Mouse (Mus musculus) heart, embryonic 14.5 days (tissue): ENCODE measurements around the gene Vmn1r188. TPM values are rescaled to one million over a fixed set of nuclear protein-coding genes. Genes with fewer than 3 reads are reported as not detected.
"Not testable (repeated sequence)": the region's sequence is repeated elsewhere in the genome, so short reads cannot be mapped to it uniquely, and the experiment has no call there.

ENCODE experiments used
- ATAC-seq: fragments of 200-750 bp; cut with Nextera tagmentation; 2 replicates; pipeline ENCODE4 v1.8.0; 2017; ENCODE audit warnings: low read depth, moderate TSS enrichment; ENCODE audit not compliant: insufficient number of reproducible peaks, insufficient read depth, low FRiP score
- H3K27ac ChIP-seq, 2 experiments: fragments of 200-500 bp in 1 of 2; fragments of 300-500 bp in 1 of 2; sonication (generic) in 1 of 2; replicated peaks in 1 of 2; 2 replicates each; pipeline ENCODE4 v1.5.1; 2012 to 2014; ENCODE audit warnings: low read depth in 2 of 2, low read length in 2 of 2, control low read depth in 1 of 2, mild to moderate bottlenecking in 1 of 2, mixed read lengths in 1 of 2; ENCODE audit not compliant: control insufficient read depth in 1 of 2, insufficient read depth in 1 of 2
- H3K27me3 ChIP-seq: fragments of 300-500 bp; sonication (generic); 2 replicates; pipeline ENCODE4 v1.6.1; 2014; ENCODE audit warnings: mild to moderate bottlenecking, low read length, control low read depth; ENCODE audit not compliant: control insufficient read depth, insufficient read depth
- H3K36me3 ChIP-seq: fragments of 300-500 bp; sonication (generic); 2 replicates; pipeline ENCODE4 v1.6.1; 2014; ENCODE audit warnings: mild to moderate bottlenecking, control low read depth, low read length, mixed read lengths; ENCODE audit not compliant: control insufficient read depth, insufficient read depth
- H3K4me1 ChIP-seq, 2 experiments: fragments of 200-500 bp in 1 of 2; fragments of 300-500 bp in 1 of 2; sonication (generic) in 1 of 2; 2 replicates each; pipeline ENCODE4 v1.6.1; 2012 to 2014; ENCODE audit warnings: low read length in 2 of 2, control low read depth in 1 of 2, mixed read lengths in 1 of 2; ENCODE audit not compliant: control insufficient read depth in 2 of 2, insufficient read depth in 2 of 2
- H3K4me2 ChIP-seq: fragments of 300-500 bp; sonication (generic); 2 replicates; pipeline ENCODE4 v1.6.1; 2014; ENCODE audit warnings: mild to moderate bottlenecking, low read length
- H3K4me3 ChIP-seq, 2 experiments: fragments of 200-500 bp in 1 of 2; fragments of 300-500 bp in 1 of 2; sonication (generic) in 1 of 2; 2 replicates each; pipeline ENCODE4 v1.5.1; 2012 to 2014; ENCODE audit warnings: low read length in 2 of 2, mild to moderate bottlenecking in 2 of 2, control low read depth in 1 of 2, low read depth in 1 of 2, moderate library complexity in 1 of 2; ENCODE audit not compliant: control insufficient read depth in 1 of 2, insufficient read depth in 1 of 2
- H3K9ac ChIP-seq: fragments of 300-500 bp; sonication (generic); 2 replicates; pipeline ENCODE4 v1.6.1; 2014; ENCODE audit warnings: mild to moderate bottlenecking, low read length
- H3K9me3 ChIP-seq: fragments of 300-500 bp; sonication (generic); 2 replicates; pipeline ENCODE4 v1.6.1; 2016; ENCODE audit warnings: low read length, control low read depth; ENCODE audit not compliant: control insufficient read depth
- WGBS: fragments of 180-500 bp; shearing (Covaris S2); extraction: QIAGEN DNeasy Blood & Tissue Kit; methylation state at CpG from one replicate; pipeline ENCODE4 v1.1.7; 2014; 5-methylcytosine and 5-hydroxymethylcytosine counted together
- polyA plus RNA-seq: library from polyadenylated mRNA; unstranded; fragments of >200 nt; fragmentation: Nextera tagmentation; extraction: Ambion mirVana; gene quantifications from 2 replicates; pipeline ENCODE4 v1.2.1, GENCODE M21; 2014

Gene Vmn1r188
- polyA plus RNA-seq, 1 experiment from 2014 or later: not detected

DNA sequence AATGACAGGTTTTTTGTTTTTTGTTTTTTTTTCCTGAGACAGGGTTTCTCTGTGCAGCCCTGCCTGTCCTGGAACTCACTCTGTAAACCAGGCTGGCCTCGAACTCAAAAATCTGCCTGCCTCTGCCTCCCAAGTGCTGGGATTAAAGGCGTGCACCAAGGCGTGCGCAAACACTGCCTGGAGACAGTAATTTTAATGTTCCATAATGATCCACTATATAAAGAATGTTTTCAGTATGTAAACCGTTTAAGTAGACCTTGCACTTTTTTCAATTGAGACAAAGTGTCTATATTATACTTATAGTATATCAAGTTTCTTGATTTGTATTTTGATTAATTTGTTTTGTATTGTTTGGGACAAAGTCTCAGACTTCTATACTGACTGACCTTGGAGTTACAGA lies 44.9 kb upstream of the Vmn1r188 start:
- Histone ChIP-seq H3K27ac (no peak overlapping the region), H3K27me3 (no peaks in the 10 kb centered on the region), H3K9me3 (no peaks in the 10 kb centered on the region), H3K4me3 (no peak overlapping the region), H3K9ac (no peak overlapping the region), H3K4me1 (peaks cover 4 to 34% of the 10 kb centered on the region in 2 experiments; a peak in 3 of 4 replicates), H3K4me2 (0 out of 2 replicates have a peak overlapping the region, but pooled peaks have one; percentile 70), H3K36me3 (no peaks in the 10 kb centered on the region)
- no peak for ATAC-seq
- WGBS: 69% methylated on average over 5 of the region's 5 CpGs

GRCm38 (mm10) chr13:22039951-22040463 lies 44.2 kb upstream of the Vmn1r188 start:
- peak overlapping the region; percentile 64 for H3K9ac ChIP-seq
- 17% methylated on average over 2 of the region's 2 CpGs for WGBS
- no peaks in the 10 kb centered on the region for H3K36me3 ChIP-seq
- no peak for ATAC-seq
- H3K4me1 ChIP-seq: peaks cover 4 to 28% of the 10 kb centered on the region in 2 experiments; a peak in 3 of 4 replicates
- peak overlapping the region in 1 of 2 experiments; percentile 88; a peak in 2 of 4 replicates for H3K27ac ChIP-seq
- no peaks in the 10 kb centered on the region for H3K9me3 ChIP-seq
- H3K4me2 ChIP-seq: peak overlapping the region; percentile 70
- peak overlapping the region in 1 of 2 experiments; percentile 41; a peak in 2 of 4 replicates for H3K4me3 ChIP-seq
- no peaks in the 10 kb centered on the region for H3K27me3 ChIP-seq

GRCm38 (mm10) chr13:22040464-22041141 lies 43.6 kb upstream of the Vmn1r188 start:
- Histone ChIP-seq H3K27me3 (no peaks in the 10 kb centered on the region), H3K9ac (peak overlapping the region; percentile 64), H3K4me3 (peak overlapping the region; percentile 41 to 49), H3K27ac (peak overlapping the region; percentile 88 to 89), H3K4me2 (peak overlapping the region; percentile 70), H3K9me3 (no peaks in the 10 kb centered on the region), H3K4me1 (peaks cover 4 to 28% of the 10 kb centered on the region in 2 experiments; a peak in 3 of 4 replicates), H3K36me3 (no peaks in the 10 kb centered on the region)
- ATAC-seq: no peak
- WGBS: 1% methylated on average over 19 of the region's 24 CpGs

GRCm38 (mm10) chr13:22041142-22041536 lies 43.1 kb upstream of the Vmn1r188 start, which contains the start of gene Hist1h4i:
Gene Hist1h4i (minus strand): TSS chr13:22041362.
- Histone ChIP-seq H3K27ac (peak within 1 kb of the TSS; percentile 88 to 96), H3K9ac (peak within 1 kb of the TSS; percentile 72), H3K4me3 (peak within 1 kb of the TSS; percentile 41 to 49), H3K4me1 (peaks cover 4 to 28% of the 10 kb centered on the region in 2 experiments; a peak in 3 of 4 replicates), H3K4me2 (peak within 1 kb of the TSS; percentile 70)
- WGBS: under 1% methylated on average over 24 of the region's 27 CpGs
- H3K9me3 ChIP-seq, H3K27me3 ChIP-seq, H3K36me3 ChIP-seq: not testable (repeated sequence)
- ATAC-seq: peak; percentile 63

GRCm38 (mm10) chr13:22041651-22042567 lies 42.3 kb upstream of the Vmn1r188 start:
- H3K4me3 ChIP-seq: peak overlapping the region; percentile 40 to 47

DNA sequence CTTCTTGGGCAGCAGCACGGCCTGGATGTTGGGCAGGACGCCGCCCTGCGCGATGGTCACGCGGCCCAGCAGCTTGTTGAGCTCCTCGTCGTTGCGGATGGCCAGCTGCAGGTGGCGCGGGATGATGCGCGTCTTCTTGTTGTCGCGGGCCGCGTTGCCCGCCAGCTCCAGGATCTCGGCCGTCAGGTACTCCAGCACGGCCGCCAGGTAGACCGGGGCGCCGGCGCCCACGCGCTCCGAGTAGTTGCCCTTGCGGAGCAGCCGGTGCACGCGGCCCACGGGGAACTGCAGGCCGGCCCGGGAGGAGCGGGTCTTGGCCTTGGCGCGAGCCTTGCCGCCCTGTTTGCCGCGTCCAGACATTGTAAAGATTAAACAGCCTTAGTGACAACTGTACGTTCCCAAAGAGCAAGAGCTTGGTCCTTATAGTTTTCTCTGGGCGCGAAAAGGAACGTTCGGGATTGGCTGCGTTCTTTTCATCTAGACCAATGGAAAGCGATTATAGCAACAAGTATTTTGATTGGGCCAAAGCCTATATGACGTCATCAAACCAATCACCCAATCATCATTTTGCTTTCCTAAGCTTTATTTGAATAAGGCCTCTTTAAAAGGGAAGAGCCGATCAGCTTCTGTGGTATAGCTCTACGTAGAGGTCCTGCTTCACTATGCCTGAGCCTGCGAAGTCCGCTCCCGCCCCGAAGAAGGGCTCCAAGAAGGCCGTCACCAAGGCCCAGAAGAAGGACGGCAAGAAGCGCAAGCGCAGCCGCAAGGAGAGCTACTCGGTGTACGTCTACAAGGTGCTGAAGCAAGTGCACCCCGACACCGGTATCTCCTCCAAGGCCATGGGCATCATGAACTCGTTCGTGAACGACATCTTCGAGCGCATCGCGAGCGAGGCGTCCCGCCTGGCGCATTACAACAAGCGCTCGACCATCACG lies 41.4 kb upstream of the Vmn1r188 start, which contains the start of the genes Hist1h2ag and Hist1h2bj:
Hist1h2ag (minus strand) TSS at position 377 of the 935 bp plus-strand sequence.
Hist1h2bj (plus strand) TSS at position 647 of the 935 bp plus-strand sequence.
- peak within 1 kb of the TSS; percentile 88 to 96 for H3K27ac ChIP-seq
- peaks cover 2 to 20% of the 10 kb centered on the region in 2 experiments; a peak in 3 of 4 replicates for H3K4me1 ChIP-seq
- peak within 1 kb of the TSS; percentile 40 to 47 for H3K4me3 ChIP-seq
- H3K9me3 ChIP-seq, H3K36me3 ChIP-seq, H3K27me3 ChIP-seq: not testable (repeated sequence)
- H3K4me2 ChIP-seq: peak within 1 kb of the TSS; percentile 70
- peak within 1 kb of the TSS; percentile 72 for H3K9ac ChIP-seq
- peak; percentile 88 for ATAC-seq
- under 1% methylated on average over 39 of the region's 80 CpGs for WGBS

More at GRCm38 (mm10) chr13:22041651-22042567, 42.3 kb upstream of the Vmn1r188 start:
- Histone ChIP-seq H3K27ac (peak overlapping the region; percentile 88 to 96), H3K27me3 (no peaks in the 10 kb centered on the region), H3K9ac (peak overlapping the region; percentile 72), H3K9me3 (no peaks in the 10 kb centered on the region), H3K4me2 (peak overlapping the region; percentile 70), H3K4me1 (peaks cover 2 to 20% of the 10 kb centered on the region in 2 experiments; a peak in 3 of 4 replicates), H3K36me3 (no peaks in the 10 kb centered on the region)
- ATAC-seq: no peak
- WGBS: 8% methylated on average over 13 of the region's 13 CpGs
